Mouse (Mus musculus): ENCODE data around the gene Timp3.

The Timp3 gene

DNA sequence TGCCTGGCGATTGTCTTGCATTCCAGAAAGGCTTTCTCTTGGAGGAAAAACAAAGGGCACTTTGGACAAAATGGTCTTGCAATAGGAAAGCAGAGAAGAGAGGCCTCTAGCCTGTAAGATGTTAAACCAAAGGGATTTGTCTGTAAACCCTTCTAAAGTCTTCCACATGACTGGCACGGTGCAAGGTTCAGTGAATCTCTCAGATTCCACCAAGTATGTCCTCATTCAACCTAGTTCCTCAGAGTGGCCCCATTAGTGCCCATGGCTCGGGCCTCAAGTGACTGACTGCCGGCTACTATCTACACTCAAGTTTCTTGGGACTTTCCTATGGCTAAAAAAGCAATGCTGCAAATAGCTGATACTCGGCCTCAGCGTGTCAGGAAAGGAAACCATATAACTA, 1.8 kb upstream of the Timp3 start:
- DNase-seq = peak; percentile 74 to 83

- DNase-seq = no peak
Observed at GRCm38 (mm10) chr10:86299795-86300194, 377 bp upstream of the Timp3 start.

GRCm38 (mm10) chr10:86301117-86301490, 932 bp downstream of the Timp3 start:
- no peak for DNase-seq

DNA sequence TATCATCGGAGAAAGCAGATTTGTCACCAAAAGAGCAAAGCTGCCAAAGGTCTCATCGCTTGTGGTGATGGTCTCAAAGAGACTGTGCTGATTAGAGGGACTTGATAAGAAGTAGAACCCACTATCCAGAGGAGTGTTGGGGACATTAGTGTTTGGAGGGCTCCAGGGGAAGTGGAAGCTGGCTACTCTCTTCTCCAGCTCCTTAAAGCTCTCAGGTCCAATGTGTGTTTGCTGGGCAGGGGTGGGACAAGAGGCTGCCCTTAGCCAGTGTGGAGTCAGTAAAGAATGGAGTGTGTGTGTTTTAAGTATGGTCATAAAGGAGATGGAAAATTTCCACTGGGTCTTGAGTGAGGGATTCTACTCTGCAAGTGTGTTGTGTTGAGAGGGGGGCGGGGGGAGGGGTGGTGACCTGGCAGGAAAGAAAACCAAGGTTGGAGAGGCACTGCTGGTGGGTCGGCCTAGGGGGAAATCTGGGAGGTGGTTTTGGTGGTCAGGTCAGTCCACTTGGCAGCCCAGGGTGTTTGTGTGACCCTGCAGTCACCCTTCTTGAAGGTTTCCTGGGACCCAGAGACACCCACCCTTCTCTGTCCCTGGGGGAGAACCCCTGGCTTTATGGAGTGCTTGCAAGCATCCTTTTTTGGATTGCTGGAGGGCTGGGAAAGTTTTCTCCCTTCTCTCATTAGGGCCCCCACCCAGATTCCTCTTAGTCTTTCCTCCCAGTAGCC, 1.6 kb downstream of the Timp3 start:
- DNase-seq = peak in 1 of 2 experiments; percentile 49

GRCm38 (mm10) chr10:86302318-86302648, 2.1 kb downstream of the Timp3 start:
- DNase-seq = no peak

GRCm38 (mm10) chr10:86302761-86303494, 2.8 kb downstream of the Timp3 start:
- DNase-seq = peak; percentile 87 to 90

DNA sequence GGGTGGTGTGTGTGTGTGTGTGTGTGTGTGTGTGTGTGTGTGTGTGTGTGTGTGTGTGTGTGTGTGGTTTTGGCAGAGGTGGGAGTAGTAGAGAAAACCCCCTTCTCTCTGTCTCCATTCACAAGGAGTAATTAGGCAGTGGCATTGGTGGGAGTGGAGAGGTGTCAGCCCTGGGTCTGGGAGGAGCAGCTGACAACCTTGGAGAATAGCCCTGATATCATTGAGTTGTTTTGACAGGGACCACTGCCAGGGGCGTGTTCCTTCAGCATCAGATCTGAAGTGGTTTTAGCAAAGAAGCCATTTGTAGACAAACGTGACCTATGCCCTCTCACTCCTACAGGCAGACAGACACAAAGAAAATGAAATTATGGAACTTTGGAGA, 3.3 kb downstream of the Timp3 start:
- no peak for DNase-seq

DNA sequence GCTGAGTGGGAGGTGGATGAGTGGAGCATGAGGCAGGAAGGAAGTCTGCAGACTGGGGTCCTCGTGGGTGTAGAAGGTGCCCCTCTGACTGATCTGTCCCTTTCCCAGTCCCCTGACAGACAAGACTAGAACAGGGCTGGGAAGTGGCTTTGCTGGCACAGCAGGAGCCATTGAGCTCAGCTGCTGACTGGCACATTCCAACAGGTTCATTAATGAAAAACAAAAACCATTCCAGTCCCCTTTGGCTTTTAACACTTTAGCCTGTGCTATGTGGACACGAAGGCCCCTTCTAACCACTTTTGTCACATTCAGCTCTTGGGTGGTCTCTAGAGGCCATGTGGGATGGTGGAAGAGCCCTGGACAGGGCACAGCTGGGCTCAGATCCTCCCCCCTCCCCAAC, 4.4 kb downstream of the Timp3 start:
- DNase-seq = peak in 1 of 2 experiments; percentile 58

DNA sequence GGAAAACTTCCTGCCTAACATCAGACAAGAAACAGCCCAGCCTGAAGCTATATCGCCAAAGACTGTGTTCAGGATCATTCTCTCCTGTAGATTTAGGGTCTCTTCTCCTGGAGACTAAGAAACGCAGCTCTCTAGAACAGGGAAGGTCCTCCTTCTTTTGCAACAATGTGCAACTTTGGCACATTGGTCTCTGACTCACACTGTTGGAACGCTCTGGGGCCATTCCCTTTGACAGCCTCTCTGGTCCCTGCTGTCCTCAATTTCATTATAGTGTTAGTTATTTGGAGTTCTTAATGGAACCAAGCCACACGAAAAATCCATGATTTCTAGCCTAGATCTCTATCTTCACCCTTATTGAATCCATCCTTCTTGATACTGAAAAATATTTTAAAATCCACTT, 7.1 kb downstream of the Timp3 start:
- DNase-seq = peak in 1 of 2 experiments; percentile 21

- DNase-seq = peak; percentile 53 to 66
Observed at GRCm38 (mm10) chr10:86310527-86310926, 10.4 kb downstream of the Timp3 start.

- DNase-seq = no peak
Observed at GRCm38 (mm10) chr10:86312976-86313375, 12.8 kb downstream of the Timp3 start.

DNA sequence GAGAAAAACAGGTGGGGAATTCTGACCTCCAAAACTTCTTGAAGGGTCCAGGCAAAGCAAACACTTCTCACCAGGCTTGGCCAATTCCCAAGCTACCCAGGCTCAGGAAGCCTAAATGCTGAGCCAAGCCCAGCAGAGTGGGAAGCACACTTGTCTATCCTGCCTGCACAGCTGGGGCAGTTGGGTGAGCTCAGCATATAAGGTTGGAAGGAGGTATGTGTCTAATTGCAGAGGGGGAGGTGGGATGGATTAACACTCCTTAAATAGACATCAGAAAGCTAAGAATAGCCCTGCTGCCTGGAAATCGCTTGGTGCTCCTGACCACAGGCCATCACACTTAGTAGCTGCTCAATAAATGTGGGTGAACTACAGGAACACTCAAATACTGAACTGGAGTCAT, 13.3 kb downstream of the Timp3 start:
- no peak for DNase-seq

- DNase-seq = peak in 1 of 2 experiments; percentile 51
Observed at GRCm38 (mm10) chr10:86315513-86315912, 15.3 kb downstream of the Timp3 start.

DNA sequence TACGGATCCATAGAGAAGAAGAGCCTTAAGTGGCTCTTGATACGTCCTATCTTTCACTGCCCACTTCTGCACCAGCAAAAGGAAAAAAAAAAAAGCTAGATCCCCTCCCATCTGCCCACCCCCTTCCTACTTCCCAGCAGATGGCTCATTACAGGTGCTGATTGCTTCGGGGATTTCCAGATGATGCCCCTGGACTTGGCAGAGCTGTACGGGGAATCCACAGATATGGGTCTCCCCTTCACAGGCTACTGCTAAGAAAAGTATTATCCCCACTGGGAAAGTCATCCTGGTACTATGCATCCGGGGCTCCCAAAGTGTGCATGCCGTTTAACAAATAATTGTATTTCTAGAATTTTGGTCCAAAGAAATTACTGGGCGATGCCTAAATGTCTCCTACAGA, 17.5 kb downstream of the Timp3 start:
- DNase-seq = no peak

DNA sequence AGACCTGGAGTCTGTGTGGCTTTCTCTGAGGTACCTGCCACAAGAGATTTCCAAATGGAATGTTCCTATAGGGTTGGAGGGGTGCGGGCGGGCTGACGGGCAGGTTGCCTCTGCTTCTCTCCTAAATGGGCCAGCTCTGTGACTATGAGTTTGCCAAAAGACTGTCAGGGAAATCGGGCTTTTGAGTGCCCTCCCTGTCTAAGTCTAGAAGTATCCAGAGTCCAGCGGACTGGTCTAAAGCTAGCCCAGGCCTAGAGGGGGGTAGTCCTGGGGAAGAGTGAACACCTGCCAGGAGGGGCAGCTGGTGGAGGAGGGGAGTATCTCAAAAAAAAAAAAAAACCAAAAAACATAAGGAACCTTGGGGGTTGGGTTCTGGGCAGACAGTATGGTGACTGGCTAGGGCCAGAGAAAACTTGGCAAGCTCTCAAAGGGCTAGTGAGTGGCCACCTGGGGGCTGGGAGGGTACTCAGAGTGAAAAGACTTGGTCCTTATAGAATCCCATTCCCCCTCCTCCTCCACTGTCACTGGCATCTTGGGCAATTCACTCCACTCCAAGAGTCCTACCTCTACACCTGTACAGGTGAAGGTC, 18.5 kb downstream of the Timp3 start:
- no peak for DNase-seq

DNA sequence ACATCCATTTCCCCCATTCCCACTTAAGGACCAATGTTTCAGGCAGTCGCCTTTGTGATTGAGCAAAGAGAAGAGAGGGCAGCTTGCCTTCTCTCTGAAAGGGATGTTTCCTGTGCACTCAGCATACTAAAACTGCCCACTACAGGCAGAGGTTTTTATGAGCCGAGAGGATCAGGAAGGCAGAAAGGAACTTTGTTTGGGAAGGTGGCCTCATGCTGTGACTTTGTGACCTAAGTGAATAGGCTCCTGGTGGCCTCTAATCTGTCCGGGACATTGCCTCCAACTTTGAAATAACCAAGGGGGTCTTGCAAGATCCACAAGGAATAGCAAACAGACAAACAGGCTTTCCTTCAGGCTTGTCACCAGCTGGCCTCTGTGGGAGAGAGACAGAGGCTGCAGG, 19.4 kb downstream of the Timp3 start:
- no peak for DNase-seq

DNA sequence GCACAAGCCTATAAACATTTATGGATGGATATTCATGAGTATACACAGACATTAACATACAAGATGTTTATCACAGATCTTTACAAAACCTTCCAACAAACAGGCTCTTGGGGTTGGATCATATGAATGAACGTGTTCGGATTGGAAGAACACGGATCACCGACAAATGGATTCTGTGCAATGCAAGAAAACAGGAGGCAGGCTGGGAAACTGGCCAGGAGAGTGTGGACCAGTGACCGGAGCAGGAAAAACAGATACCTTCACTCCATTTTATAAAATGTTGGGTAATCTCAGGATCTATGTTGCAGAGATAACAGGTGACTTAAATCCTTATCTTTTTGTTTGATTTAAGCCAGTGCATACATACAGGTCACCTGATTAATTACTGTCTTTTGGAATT, 20.0 kb downstream of the Timp3 start:
- no peak for DNase-seq

DNA sequence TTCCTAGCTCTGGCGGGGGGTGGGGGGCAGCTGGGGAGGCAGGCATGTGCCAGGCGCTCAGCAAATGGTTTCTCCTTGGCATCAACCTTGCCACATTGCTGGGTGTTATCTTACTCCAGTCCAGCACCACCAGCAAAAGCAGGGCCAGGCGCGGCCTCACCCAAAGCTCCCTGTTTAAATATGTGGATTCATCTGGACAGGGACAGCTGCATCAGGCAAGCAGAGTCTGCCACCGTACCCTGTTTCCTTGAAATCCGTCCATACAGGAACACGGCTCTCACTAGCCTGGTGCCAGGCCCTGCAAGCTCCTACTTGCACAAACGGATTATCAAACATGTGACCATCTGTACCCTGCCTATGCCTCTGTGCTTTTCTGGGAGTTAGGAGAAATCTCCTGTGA, 21.0 kb downstream of the Timp3 start:
- DNase-seq = no peak

GRCm38 (mm10) chr10:86322006-86322405, 21.8 kb downstream of the Timp3 start:
- DNase-seq = no peak

GRCm38 (mm10) chr10:86323275-86323994, 23.3 kb downstream of the Timp3 start:
- DNase-seq = no peak

GRCm38 (mm10) chr10:86325272-86325671, 25.1 kb downstream of the Timp3 start:
- DNase-seq = no peak

GRCm38 (mm10) chr10:86328143-86328542, 28.0 kb downstream of the Timp3 start:
- DNase-seq = no peak

- no peak for DNase-seq
Observed at GRCm38 (mm10) chr10:86328691-86329090, 28.5 kb downstream of the Timp3 start.
